Mouse (Mus musculus) liver, adult 2 months (tissue): ENCODE measurements around the gene Il17rd.

Experiments used
- CTCF ChIP-seq: fragments of 200-500 bp; IDR thresholded peaks from 2 replicates; pipeline ENCODE4 v1.5.1; 2011; ENCODE audit warnings: low read depth, low read length, control low read depth
- POLR2A ChIP-seq: fragments of 200-500 bp; IDR thresholded peaks from 2 replicates; pipeline ENCODE4 v1.6.1; 2011; ENCODE audit warnings: low read length, control low read depth; ENCODE audit not compliant: insufficient read depth; ENCODE audit errors: extremely low read depth

- TF ChIP-seq CTCF (no peak), POLR2A (no peak)
Observed at GRCm38 (mm10) chr14:27071985-27072384, 33.2 kb downstream of the Il17rd start.
